Mouse (Mus musculus) splenic B cell, adult 2 months (primary cell): ENCODE results near the gene Tmem128.
A peak's percentile ranks its signal among the peaks of the same experiment; 100 is the strongest.

ENCODE experiments used
- DNase-seq: peaks from one replicate; pipeline ENCODE4 v3.0.0-alpha.2; 2011; ENCODE audit warnings: low read depth, low spot score
- H3K27me3 ChIP-seq: 2 replicates; pipeline ENCODE4 v1.6.1; 2012; ENCODE audit warnings: mild to moderate bottlenecking, low read length, moderate library complexity, mixed read lengths; ENCODE audit not compliant: control insufficient read depth, poor library complexity, insufficient read depth, severe bottlenecking
- H3K36me3 ChIP-seq: 2 replicates; pipeline ENCODE4 v1.6.1; 2012; ENCODE audit warnings: mild to moderate bottlenecking, low read length, moderate library complexity, mixed read lengths; ENCODE audit not compliant: control insufficient read depth, poor library complexity, insufficient read depth, severe bottlenecking

Tmem128 gene

GRCm38 (mm10) chr5:38307255-38308101 lies 47.5 kb downstream of the Tmem128 start:
- no peaks in the 10 kb centered on the region for H3K36me3 ChIP-seq

GRCm38 (mm10) chr5:38308873-38309272 lies 48.9 kb downstream of the Tmem128 start:
- peak; percentile 68 for DNase-seq
- Histone ChIP-seq H3K36me3 (no peaks in the 10 kb centered on the region), H3K27me3 (no peaks in the 10 kb centered on the region)

More at GRCm38 (mm10) chr5:38307255-38308101, 47.5 kb downstream of the Tmem128 start:
- no peaks in the 10 kb centered on the region for H3K27me3 ChIP-seq
- peak; percentile 91 for DNase-seq

- no peak for DNase-seq
- no peaks in the 10 kb centered on the region for H3K27me3 ChIP-seq
- H3K36me3 ChIP-seq = no peaks in the 10 kb centered on the region
Observed at GRCm38 (mm10) chr5:38309795-38310194, 49.8 kb downstream of the Tmem128 start.
